Mouse (Mus musculus): Measurements from ENCODE around the gene Slc11a2. TPM values are rescaled to one million over a fixed set of nuclear protein-coding genes. Genes with fewer than 3 reads are reported as not detected.

Slc11a2 gene
- polyA plus RNA-seq (2015; fragmentation: Nextera tagmentation; extraction: Ambion mirVana) = 22.3 and 23.6 TPM in 2 replicates

- Histone ChIP-seq H3K9ac (ENCODE audit: low read length) (peak within 1 kb of the TSS; percentile 66), H3K27ac (ENCODE audit: low read length) (peak within 1 kb of the TSS; percentile 85), H3K4me2 (ENCODE audit: low read depth, low read length) (peak within 1 kb of the TSS; percentile 92), H3K36me3 (ENCODE audit: control insufficient read depth, insufficient read depth, low read length) (no peaks in the 10 kb centered on the region), H3K9me3 (ENCODE audit: control insufficient read depth, low read length) (no peaks in the 10 kb centered on the region), H3K4me1 (replicated peaks; ENCODE audit: control insufficient read depth, insufficient read depth, low read length) (peaks cover 18% of the 10 kb centered on the region), H3K4me3 (ENCODE audit: low read length) (peak within 1 kb of the TSS; percentile 87), H3K27me3 (ENCODE audit: control insufficient read depth, insufficient read depth, low read depth, low read length) (peaks cover 16% of the 10 kb centered on the region)
- WGBS = 15% methylated on average over 17 of the region's 17 CpGs
- ATAC-seq (ENCODE audit: low read depth) = no peak
Observed at GRCm38 (mm10) chr15:100424396-100425122, at the start of gene Slc11a2. Gene Slc11a2, minus strand, starts transcription at chr15:100425072.

- Histone ChIP-seq H3K9me3 (ENCODE audit: control insufficient read depth, low read length) (no peaks in the 10 kb centered on the region), H3K27me3 (ENCODE audit: control insufficient read depth, insufficient read depth, low read depth, low read length) (no peaks in the 10 kb centered on the region), H3K27ac (ENCODE audit: low read length) (no peak overlapping the region), H3K9ac (ENCODE audit: low read length) (no peak overlapping the region), H3K4me3 (ENCODE audit: low read length) (no peak overlapping the region), H3K36me3 (ENCODE audit: control insufficient read depth, insufficient read depth, low read length) (peaks cover 24% of the 10 kb centered on the region), H3K4me2 (ENCODE audit: low read depth, low read length) (no peak overlapping the region), H3K4me1 (replicated peaks; ENCODE audit: control insufficient read depth, insufficient read depth, low read length) (peaks cover 9% of the 10 kb centered on the region)
- ATAC-seq (ENCODE audit: low read depth) = no peak
- WGBS = 74% methylated on average over 7 of the region's 7 CpGs
Observed at GRCm38 (mm10) chr15:100473926-100474503, 49.1 kb upstream of the Slc11a2 start.

GRCm38 (mm10) chr15:100470037-100470436 lies 45.2 kb upstream of the Slc11a2 start:
- peak overlapping the region; percentile 85 for H3K4me3 ChIP-seq (ENCODE audit: low read length)
- H3K4me1 ChIP-seq (replicated peaks; ENCODE audit: control insufficient read depth, insufficient read depth, low read length) = peaks cover 14% of the 10 kb centered on the region
- H3K9me3 ChIP-seq (ENCODE audit: control insufficient read depth, low read length) = no peaks in the 10 kb centered on the region
- H3K27ac ChIP-seq (ENCODE audit: low read length) = no peak overlapping the region
- peak overlapping the region; percentile 97 for H3K4me2 ChIP-seq (ENCODE audit: low read depth, low read length)
- H3K27me3 ChIP-seq (ENCODE audit: control insufficient read depth, insufficient read depth, low read depth, low read length) = no peaks in the 10 kb centered on the region
- WGBS = 48% methylated on average over 10 of the region's 10 CpGs
- ATAC-seq (ENCODE audit: low read depth) = no peak
- peaks cover 7% of the 10 kb centered on the region for H3K36me3 ChIP-seq (ENCODE audit: control insufficient read depth, insufficient read depth, low read length)
- H3K9ac ChIP-seq (ENCODE audit: low read length) = no peak overlapping the region

GRCm38 (mm10) chr15:100469189-100469545 lies 44.3 kb upstream of the Slc11a2 start:
- peaks cover 14% of the 10 kb centered on the region for H3K4me1 ChIP-seq (replicated peaks; ENCODE audit: control insufficient read depth, insufficient read depth, low read length)
- H3K9me3 ChIP-seq (ENCODE audit: control insufficient read depth, low read length) = no peaks in the 10 kb centered on the region
- peak overlapping the region; percentile 97 for H3K4me2 ChIP-seq (ENCODE audit: low read depth, low read length)
- no peaks in the 10 kb centered on the region for H3K27me3 ChIP-seq (ENCODE audit: control insufficient read depth, insufficient read depth, low read depth, low read length)
- no peak; the same call in 1 of the 2 replicates for ATAC-seq (ENCODE audit: low read depth)
- under 1% methylated on average over 19 of the region's 19 CpGs for WGBS
- peak overlapping the region; percentile 29; the same call in 1 of the 2 replicates for H3K27ac ChIP-seq (ENCODE audit: low read length)
- peak overlapping the region; percentile 87 for H3K9ac ChIP-seq (ENCODE audit: low read length)
- H3K4me3 ChIP-seq (ENCODE audit: low read length) = peak overlapping the region; percentile 85
- H3K36me3 ChIP-seq (ENCODE audit: control insufficient read depth, insufficient read depth, low read length) = peaks cover 7% of the 10 kb centered on the region

- H3K36me3 ChIP-seq (ENCODE audit: control insufficient read depth, insufficient read depth, low read length) = peaks cover 7% of the 10 kb centered on the region
- peak; percentile 96 for ATAC-seq (ENCODE audit: low read depth)
- H3K9me3 ChIP-seq (ENCODE audit: control insufficient read depth, low read length) = no peaks in the 10 kb centered on the region
- WGBS = 1% methylated on average over 68 of the region's 84 CpGs
- peak within 1 kb of the TSS; percentile 70 for H3K27ac ChIP-seq (ENCODE audit: low read length)
- H3K4me3 ChIP-seq (ENCODE audit: low read length) = peak within 1 kb of the TSS; percentile 85
- no peaks in the 10 kb centered on the region for H3K27me3 ChIP-seq (ENCODE audit: control insufficient read depth, insufficient read depth, low read depth, low read length)
- peaks cover 14% of the 10 kb centered on the region for H3K4me1 ChIP-seq (replicated peaks; ENCODE audit: control insufficient read depth, insufficient read depth, low read length)
- H3K4me2 ChIP-seq (ENCODE audit: low read depth, low read length) = peak within 1 kb of the TSS; percentile 97
- H3K9ac ChIP-seq (ENCODE audit: low read length) = peak within 1 kb of the TSS; percentile 87
Observed at GRCm38 (mm10) chr15:100468295-100469188, 43.7 kb upstream of the Slc11a2 start, which contains the start of gene Letmd1. Gene Letmd1, plus strand, starts transcription at chr15:100469023.

- peaks cover 7% of the 10 kb centered on the region for H3K36me3 ChIP-seq (ENCODE audit: control insufficient read depth, insufficient read depth, low read length)
- H3K27ac ChIP-seq (ENCODE audit: low read length) = no peak overlapping the region
- 60% methylated on average over 6 of the region's 8 CpGs for WGBS
- H3K4me3 ChIP-seq (ENCODE audit: low read length) = no peak overlapping the region; the same call in 1 of the 2 replicates
- peaks cover 14% of the 10 kb centered on the region for H3K4me1 ChIP-seq (replicated peaks; ENCODE audit: control insufficient read depth, insufficient read depth, low read length)
- no peak overlapping the region for H3K9ac ChIP-seq (ENCODE audit: low read length)
- H3K27me3 ChIP-seq (ENCODE audit: control insufficient read depth, insufficient read depth, low read depth, low read length) = no peaks in the 10 kb centered on the region
- peak overlapping the region; percentile 97 for H3K4me2 ChIP-seq (ENCODE audit: low read depth, low read length)
- H3K9me3 ChIP-seq (ENCODE audit: control insufficient read depth, low read length) = no peaks in the 10 kb centered on the region
- no peak for ATAC-seq (ENCODE audit: low read depth)
Observed at GRCm38 (mm10) chr15:100467738-100468137, 42.9 kb upstream of the Slc11a2 start.

- ATAC-seq (ENCODE audit: low read depth) = no peak
- H3K36me3 ChIP-seq (ENCODE audit: control insufficient read depth, insufficient read depth, low read length) = no peaks in the 10 kb centered on the region
- H3K9me3 ChIP-seq (ENCODE audit: control insufficient read depth, low read length) = no peaks in the 10 kb centered on the region
- no peak overlapping the region for H3K4me3 ChIP-seq (ENCODE audit: low read length)
- H3K27me3 ChIP-seq (ENCODE audit: control insufficient read depth, insufficient read depth, low read depth, low read length) = no peaks in the 10 kb centered on the region
- peaks cover 14% of the 10 kb centered on the region for H3K4me1 ChIP-seq (replicated peaks; ENCODE audit: control insufficient read depth, insufficient read depth, low read length)
- H3K4me2 ChIP-seq (ENCODE audit: low read depth, low read length) = no peak overlapping the region
- no peak overlapping the region for H3K27ac ChIP-seq (ENCODE audit: low read length)
- WGBS = 67% methylated on average over 2 of the region's 2 CpGs
- H3K9ac ChIP-seq (ENCODE audit: low read length) = no peak overlapping the region
Observed at GRCm38 (mm10) chr15:100465432-100465831, 40.6 kb upstream of the Slc11a2 start.

GRCm38 (mm10) chr15:100463712-100464111 lies 38.8 kb upstream of the Slc11a2 start:
- no peak overlapping the region for H3K4me2 ChIP-seq (ENCODE audit: low read depth, low read length)
- no peaks in the 10 kb centered on the region; the same call in 1 of the 2 replicates for H3K27me3 ChIP-seq (ENCODE audit: control insufficient read depth, insufficient read depth, low read depth, low read length)
- no peaks in the 10 kb centered on the region for H3K36me3 ChIP-seq (ENCODE audit: control insufficient read depth, insufficient read depth, low read length)
- WGBS = 22% methylated on average over 6 of the region's 6 CpGs
- H3K9ac ChIP-seq (ENCODE audit: low read length) = no peak overlapping the region
- H3K4me1 ChIP-seq (replicated peaks; ENCODE audit: control insufficient read depth, insufficient read depth, low read length) = peaks cover 5% of the 10 kb centered on the region
- no peak for ATAC-seq (ENCODE audit: low read depth)
- H3K4me3 ChIP-seq (ENCODE audit: low read length) = no peak overlapping the region
- no peak overlapping the region for H3K27ac ChIP-seq (ENCODE audit: low read length)
- H3K9me3 ChIP-seq (ENCODE audit: control insufficient read depth, low read length) = no peaks in the 10 kb centered on the region

GRCm38 (mm10) chr15:100462086-100462485 lies 37.2 kb upstream of the Slc11a2 start:
- no peak overlapping the region for H3K4me2 ChIP-seq (ENCODE audit: low read depth, low read length)
- no peak overlapping the region for H3K4me3 ChIP-seq (ENCODE audit: low read length)
- no peaks in the 10 kb centered on the region; the same call in 1 of the 2 replicates for H3K27me3 ChIP-seq (ENCODE audit: control insufficient read depth, insufficient read depth, low read depth, low read length)
- ATAC-seq (ENCODE audit: low read depth) = no peak
- 77% methylated on average over 5 of the region's 5 CpGs for WGBS
- no peaks in the 10 kb centered on the region for H3K36me3 ChIP-seq (ENCODE audit: control insufficient read depth, insufficient read depth, low read length)
- no peaks in the 10 kb centered on the region for H3K9me3 ChIP-seq (ENCODE audit: control insufficient read depth, low read length)
- no peak overlapping the region for H3K27ac ChIP-seq (ENCODE audit: low read length)
- no peak overlapping the region for H3K9ac ChIP-seq (ENCODE audit: low read length)
- H3K4me1 ChIP-seq (replicated peaks; ENCODE audit: control insufficient read depth, insufficient read depth, low read length) = no peaks in the 10 kb centered on the region

All from lung, embryonic 16.5 days (tissue).